Mouse (Mus musculus) layer of hippocampus, adult 9-11 months (tissue): ENCODE data around the gene Gm11444.

Source experiments
- DNase-seq: peaks from one replicate; pipeline ENCODE4 v3.0.0; 2022

Gene Gm11444

GRCm38 (mm10) chr11:85835001-85835752, 15.0 kb downstream of the Gm11444 start:
- no peak for DNase-seq

- DNase-seq: no peak
These were observed 15.7 kb downstream of the Gm11444 start for GRCm38 (mm10) chr11:85834386-85834931.

- DNase-seq: no peak
These were observed 16.3 kb downstream of the Gm11444 start for GRCm38 (mm10) chr11:85833761-85834385.

GRCm38 (mm10) chr11:85833081-85833521, 17.0 kb downstream of the Gm11444 start:
- DNase-seq: no peak

GRCm38 (mm10) chr11:85832231-85832924, 17.8 kb downstream of the Gm11444 start, which contains the start of gene Tbx2:
TSS of gene Tbx2 (plus strand) at chr11:85832551.
- DNase-seq: no peak

- DNase-seq: no peak
These were observed 18.4 kb downstream of the Gm11444 start for GRCm38 (mm10) chr11:85831656-85832230.

- no peak for DNase-seq
These were observed 19.2 kb downstream of the Gm11444 start for GRCm38 (mm10) chr11:85830901-85831341.

- no peak for DNase-seq
These were observed 20.4 kb downstream of the Gm11444 start for GRCm38 (mm10) chr11:85829520-85830440.

GRCm38 (mm10) chr11:85828691-85829519, 21.2 kb downstream of the Gm11444 start:
- no peak for DNase-seq

- no peak for DNase-seq
These were observed 22.8 kb downstream of the Gm11444 start for GRCm38 (mm10) chr11:85827342-85827741.

GRCm38 (mm10) chr11:85825823-85826222, 24.3 kb downstream of the Gm11444 start:
- DNase-seq: no peak

- DNase-seq: no peak
These were observed 25.1 kb downstream of the Gm11444 start for GRCm38 (mm10) chr11:85825031-85825430.

GRCm38 (mm10) chr11:85823794-85824193, 26.3 kb downstream of the Gm11444 start:
- no peak for DNase-seq

- peak; percentile 37 for DNase-seq
These were observed 27.0 kb downstream of the Gm11444 start for GRCm38 (mm10) chr11:85823181-85823580.

- no peak for DNase-seq
These were observed 28.5 kb downstream of the Gm11444 start for GRCm38 (mm10) chr11:85821659-85822058.

GRCm38 (mm10) chr11:85820959-85821358, 29.2 kb downstream of the Gm11444 start:
- DNase-seq: no peak

- no peak for DNase-seq
These were observed 31.7 kb downstream of the Gm11444 start for GRCm38 (mm10) chr11:85818401-85818800.

- no peak for DNase-seq
These were observed 33.7 kb downstream of the Gm11444 start for GRCm38 (mm10) chr11:85816471-85816870.

- no peak for DNase-seq
These were observed 35.5 kb downstream of the Gm11444 start for GRCm38 (mm10) chr11:85814678-85815077.

- DNase-seq: no peak
These were observed 37.7 kb downstream of the Gm11444 start for GRCm38 (mm10) chr11:85812201-85812966.
